10 mouse cellular contexts compared by ENCODE assay signal in genomic region chr8:65022485-65022884, GRCm38 (mm10). TPM values are rescaled to one million over a fixed set of nuclear protein-coding genes. Genes with fewer than 3 reads are reported as not detected.
DNase-seq lines count a peak whose midpoint lies in the region; ATAC-seq and TF ChIP-seq lines count a peak whose summit lies in the region.
"Had no signal": no experiment of that assay in that cellular context is flagged by ENCODE, and none has a peak within 500 bp of the region (broad histone marks: within the 10 kb centered on the region; RNA-seq: fewer than 3 reads in every experiment).

No protein-coding gene starts in this region.

- TF ChIP-seq CTCF in lung, embryonic 14.5 days (IDR thresholded peaks at IDR 0.05; ENCODE audit: low read depth): peak; percentile 77

- H3K27ac ChIP-seq in neural tube, embryonic 15.5 days (replicated peaks): no peak overlapping the region
- H3K27ac ChIP-seq in lung, embryonic 14.5 days (ENCODE audit: low read depth): no peak overlapping the region
- H3K27ac ChIP-seq: neural tube, embryonic 13.5 days had no signal

- no peak overlapping the region for H3K4me2 ChIP-seq in neural tube, embryonic 15.5 days
- no peak overlapping the region for H3K4me2 ChIP-seq in lung, embryonic 14.5 days
- H3K4me2 ChIP-seq: neural tube, embryonic 13.5 days had no signal

- peak; percentile 68 for DNase-seq in neural tube, embryonic 10.5 days (ENCODE audit: extremely low spot score, low spot score)
- peak; percentile 10 for DNase-seq in cerebellum, adult 9-11 months
- peak; percentile 30 to 75 for DNase-seq in frontal cortex, postnatal 14 days (ENCODE audit: low spot score in 2 of 2)
- DNase-seq in kidney, postnatal 4 days: peak; percentile 84 to 86
- peak; percentile 70 for DNase-seq in lung, embryonic 14.5 days
- DNase-seq in right cerebral cortex, postnatal 10 days (ENCODE audit: low spot score in 2 of 2): peak; percentile 53 to 76

- no peaks in the 10 kb centered on the region for H3K4me1 ChIP-seq in neural tube, embryonic 15.5 days
- H3K4me1 ChIP-seq in lung, embryonic 14.5 days (ENCODE audit: insufficient read depth): no peaks in the 10 kb centered on the region
- H3K4me1 ChIP-seq: neural tube, embryonic 13.5 days had no signal

- no peaks in the 10 kb centered on the region for H3K9me3 ChIP-seq in neural tube, embryonic 15.5 days (replicated peaks)
- H3K9me3 ChIP-seq in lung, embryonic 14.5 days (ENCODE audit: low read depth, low read length): no peaks in the 10 kb centered on the region
- H3K9me3 ChIP-seq: neural tube, embryonic 13.5 days had no signal

- no peaks in the 10 kb centered on the region for H3K27me3 ChIP-seq in neural tube, embryonic 15.5 days (replicated peaks)
- H3K27me3 ChIP-seq in lung, embryonic 14.5 days (ENCODE audit: insufficient read depth, low read length): no peaks in the 10 kb centered on the region
- H3K27me3 ChIP-seq: neural tube, embryonic 13.5 days had no signal

- H3K4me3 ChIP-seq in neural tube, embryonic 15.5 days (replicated peaks): no peak overlapping the region
- no peak overlapping the region for H3K4me3 ChIP-seq in lung, embryonic 14.5 days (ENCODE audit: low read depth, low read length)
- H3K4me3 ChIP-seq: neural tube, embryonic 13.5 days had no signal

- 53% methylated on average over 8 of the region's 8 CpGs for WGBS in neural tube, embryonic 15.5 days
- 48% methylated on average over 8 of the region's 8 CpGs for WGBS in lung, embryonic 14.5 days

- H3K36me3 ChIP-seq in neural tube, embryonic 15.5 days: no peaks in the 10 kb centered on the region
- no peaks in the 10 kb centered on the region for H3K36me3 ChIP-seq in lung, embryonic 14.5 days (ENCODE audit: insufficient read depth)
- H3K36me3 ChIP-seq: neural tube, embryonic 13.5 days had no signal

- no peak for ATAC-seq in neural tube, embryonic 15.5 days (ENCODE audit: low FRiP score)
- ATAC-seq in lung, embryonic 14.5 days (ENCODE audit: insufficient read depth): no peak; the same call in 1 of the 2 replicates
- ATAC-seq in inflammation-experienced regulatory T-cells, adult 6 months: no peak

- H3K9ac ChIP-seq in neural tube, embryonic 15.5 days (replicated peaks): no peak overlapping the region
- H3K9ac ChIP-seq in lung, embryonic 14.5 days: no peak overlapping the region
- H3K9ac ChIP-seq: neural tube, embryonic 13.5 days had no signal

RNA-seq across cellular contexts. Expression of gene Trim60, which starts 4.1 kb away (rescaled TPM):
- polyA plus RNA-seq in neural tube, embryonic 15.5 days (2015; fragmentation: Nextera tagmentation; extraction: Ambion mirVana): not detected in 2 replicates
- not detected in 2 replicates for polyA plus RNA-seq in lung, embryonic 14.5 days (2014; fragmentation: Nextera tagmentation; extraction: Ambion mirVana)
- polyA plus RNA-seq in inflammation-experienced regulatory T-cells, adult 6 months (2017; shearing (Covaris generic)): not detected
- polyA plus RNA-seq: embryonic facial prominence, embryonic 14.5 days; neural tube, embryonic 13.5 days had no signal

RNA-seq across cellular contexts. Expression of gene Trim61, which starts 4.2 kb away (rescaled TPM):
- polyA plus RNA-seq in neural tube, embryonic 15.5 days (2015; fragmentation: Nextera tagmentation; extraction: Ambion mirVana): 0.32 and 0.42 TPM in 2 replicates
- polyA plus RNA-seq in lung, embryonic 14.5 days (2014; fragmentation: Nextera tagmentation; extraction: Ambion mirVana): not detected in 2 replicates
- not detected for polyA plus RNA-seq in inflammation-experienced regulatory T-cells, adult 6 months (2017; shearing (Covaris generic))
- polyA plus RNA-seq: embryonic facial prominence, embryonic 14.5 days; neural tube, embryonic 13.5 days had no signal

RNA-seq across cellular contexts. Expression of gene Apela, which starts 14.7 kb away (rescaled TPM):
- polyA plus RNA-seq in neural tube, embryonic 15.5 days (2015; fragmentation: Nextera tagmentation; extraction: Ambion mirVana): 2.9 and 4.6 TPM in 2 replicates
- polyA plus RNA-seq in lung, embryonic 14.5 days (2014; fragmentation: Nextera tagmentation; extraction: Ambion mirVana): 0.95 and 1.1 TPM in 2 replicates
- polyA plus RNA-seq in inflammation-experienced regulatory T-cells, adult 6 months (2017; shearing (Covaris generic)): not detected

RNA-seq across cellular contexts. Expression of gene Trim75, which starts 34.9 kb away (rescaled TPM):
- 0.10 and 0.15 TPM in 2 replicates for polyA plus RNA-seq in neural tube, embryonic 15.5 days (2015; fragmentation: Nextera tagmentation; extraction: Ambion mirVana)
- not detected in 2 replicates for polyA plus RNA-seq in lung, embryonic 14.5 days (2014; fragmentation: Nextera tagmentation; extraction: Ambion mirVana)
- polyA plus RNA-seq in inflammation-experienced regulatory T-cells, adult 6 months (2017; shearing (Covaris generic)): under 1 TPM in 2 of 3 experiments, not detected in 1; 0.23 to 0.36 TPM
- polyA plus RNA-seq: embryonic facial prominence, embryonic 14.5 days had no signal

RNA-seq across cellular contexts. Expression of gene Gm10663, which starts 52.3 kb away (rescaled TPM):
- not detected in 2 replicates for polyA plus RNA-seq in neural tube, embryonic 15.5 days (2015; fragmentation: Nextera tagmentation; extraction: Ambion mirVana)
- not detected in 2 replicates for polyA plus RNA-seq in lung, embryonic 14.5 days (2014; fragmentation: Nextera tagmentation; extraction: Ambion mirVana)
- not detected for polyA plus RNA-seq in inflammation-experienced regulatory T-cells, adult 6 months (2017; shearing (Covaris generic))
- polyA plus RNA-seq: embryonic facial prominence, embryonic 14.5 days; neural tube, embryonic 13.5 days had no signal

Comparison
In these comparisons a context has a peak if more than half of its experiments do, and no peak if none do; other contexts are left out.
1. DNase-seq: peak in every context shown above with its lines; median percentile 85 in kidney, postnatal 4 days; 70 in lung, embryonic 14.5 days; 68 in neural tube, embryonic 10.5 days; 64 in right cerebral cortex, postnatal 10 days; 52 in frontal cortex, postnatal 14 days; 10 in cerebellum, adult 9-11 months.